Mouse (Mus musculus) neural tube, embryonic 13.5 days (tissue): ENCODE results near the gene Dock3. TPM values are rescaled to one million over a fixed set of nuclear protein-coding genes. Genes with fewer than 3 reads are reported as not detected.

Source experiments
- ATAC-seq: fragments of 200-750 bp; cut with Nextera tagmentation; 2 replicates; pipeline ENCODE4 v1.8.0; 2017; ENCODE audit warnings: low read depth, mild to moderate bottlenecking, moderate TSS enrichment, moderate library complexity
- H3K27ac ChIP-seq: fragments of 300-500 bp; sonication (generic); replicated peaks from 2 replicates; pipeline ENCODE4 v1.5.1; 2015; ENCODE audit warnings: moderate library complexity, mild to moderate bottlenecking, inconsistent platforms
- H3K27me3 ChIP-seq: fragments of 300-500 bp; sonication (generic); 2 replicates; pipeline ENCODE4 v1.6.1; 2015; ENCODE audit warnings: mild to moderate bottlenecking, inconsistent platforms
- H3K36me3 ChIP-seq: fragments of 300-500 bp; sonication (generic); 2 replicates; pipeline ENCODE4 v1.6.1; 2015; ENCODE audit warnings: mild to moderate bottlenecking, inconsistent platforms
- H3K4me1 ChIP-seq: fragments of 300-500 bp; sonication (generic); replicated peaks from 2 replicates; pipeline ENCODE4 v1.6.1; 2015; ENCODE audit warnings: inconsistent platforms
- H3K4me2 ChIP-seq: fragments of 300-500 bp; sonication (generic); 2 replicates; pipeline ENCODE4 v1.6.1; 2015; ENCODE audit warnings: inconsistent platforms, mild to moderate bottlenecking, moderate library complexity
- H3K4me3 ChIP-seq: fragments of 300-500 bp; sonication (generic); 2 replicates; pipeline ENCODE4 v1.5.1; 2015; ENCODE audit warnings: mild to moderate bottlenecking, inconsistent platforms
- H3K9ac ChIP-seq: fragments of 300-500 bp; sonication (generic); 2 replicates; pipeline ENCODE4 v1.6.1; 2015; ENCODE audit warnings: moderate library complexity, mild to moderate bottlenecking, inconsistent platforms
- H3K9me3 ChIP-seq: fragments of 300-500 bp; sonication (generic); 2 replicates; pipeline ENCODE4 v1.6.1; 2016; ENCODE audit warnings: inconsistent platforms
- WGBS: fragments of 180-500 bp; shearing (Covaris S2); methylation state at CpG from one replicate; pipeline ENCODE4 v1.1.7; 2015; 5-methylcytosine and 5-hydroxymethylcytosine counted together
- polyA plus RNA-seq: library from polyadenylated mRNA; unstranded; fragments of >200 nt; fragmentation: Nextera tagmentation; extraction: Ambion mirVana; gene quantifications from 2 replicates; pipeline ENCODE4 v1.2.1, GENCODE M21; 2015

The Dock3 gene
- polyA plus RNA-seq, 1 experiment from 2014 or later = 14.6 TPM

DNA sequence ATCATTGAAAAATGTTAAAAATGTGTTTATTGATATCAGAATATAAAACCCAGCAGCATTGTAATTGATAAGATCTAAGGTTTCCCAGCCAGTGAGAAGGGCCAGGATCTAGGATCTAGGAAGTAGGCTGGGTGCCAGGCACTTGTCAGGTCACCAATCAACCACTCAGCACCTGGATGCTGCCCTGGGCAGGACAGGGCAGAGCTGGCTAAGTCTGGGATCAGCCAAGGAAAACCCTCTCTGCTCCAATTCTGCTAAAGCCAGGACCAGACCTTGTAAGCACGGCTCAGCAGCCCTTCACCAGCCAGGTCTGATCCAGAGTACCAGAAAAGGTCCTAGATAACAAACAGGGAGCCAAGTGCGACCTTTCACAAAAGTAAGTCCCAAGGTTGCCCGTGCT lies 23.2 kb upstream of the Dock3 start:
- no peaks in the 10 kb centered on the region for H3K9me3 ChIP-seq
- no peak overlapping the region for H3K9ac ChIP-seq
- H3K36me3 ChIP-seq = no peaks in the 10 kb centered on the region
- no peak overlapping the region for H3K4me2 ChIP-seq
- H3K4me3 ChIP-seq = no peak overlapping the region
- H3K27ac ChIP-seq = no peak overlapping the region
- 0 out of 2 replicates have a peak, but pooled peaks have one; percentile 36 for ATAC-seq
- no peaks in the 10 kb centered on the region for H3K27me3 ChIP-seq
- H3K4me1 ChIP-seq = peaks cover 36% of the 10 kb centered on the region
- 91% methylated on average over 3 of the region's 3 CpGs for WGBS

DNA sequence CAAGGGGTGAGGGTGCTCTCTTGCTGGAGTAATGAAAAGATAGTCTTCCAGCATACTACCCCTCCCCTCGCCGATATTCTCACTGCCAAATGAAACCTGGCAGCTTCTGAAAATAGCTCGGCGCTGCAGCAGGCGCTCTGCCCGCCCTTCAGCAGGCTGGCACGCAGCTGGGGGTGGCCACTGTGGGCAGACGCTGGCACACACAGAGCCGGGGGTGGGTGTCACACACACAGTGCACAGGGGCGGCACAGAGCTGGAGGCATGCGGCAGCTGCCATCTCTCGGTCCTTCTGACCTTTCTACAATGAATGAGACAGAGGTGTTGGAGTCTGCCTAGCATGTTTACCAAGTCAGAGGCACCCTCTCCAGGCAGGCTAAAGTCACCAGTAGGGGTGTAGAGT lies 22.8 kb upstream of the Dock3 start:
- H3K36me3 ChIP-seq = no peaks in the 10 kb centered on the region
- H3K9ac ChIP-seq = no peak overlapping the region
- WGBS = 57% methylated on average over 12 of the region's 12 CpGs
- peaks cover 36% of the 10 kb centered on the region for H3K4me1 ChIP-seq
- H3K27ac ChIP-seq = no peak overlapping the region
- no peak overlapping the region for H3K4me2 ChIP-seq
- ATAC-seq = peak; percentile 64; the same call in 1 of the 2 replicates
- no peak overlapping the region for H3K4me3 ChIP-seq
- H3K9me3 ChIP-seq = no peaks in the 10 kb centered on the region
- no peaks in the 10 kb centered on the region for H3K27me3 ChIP-seq

DNA sequence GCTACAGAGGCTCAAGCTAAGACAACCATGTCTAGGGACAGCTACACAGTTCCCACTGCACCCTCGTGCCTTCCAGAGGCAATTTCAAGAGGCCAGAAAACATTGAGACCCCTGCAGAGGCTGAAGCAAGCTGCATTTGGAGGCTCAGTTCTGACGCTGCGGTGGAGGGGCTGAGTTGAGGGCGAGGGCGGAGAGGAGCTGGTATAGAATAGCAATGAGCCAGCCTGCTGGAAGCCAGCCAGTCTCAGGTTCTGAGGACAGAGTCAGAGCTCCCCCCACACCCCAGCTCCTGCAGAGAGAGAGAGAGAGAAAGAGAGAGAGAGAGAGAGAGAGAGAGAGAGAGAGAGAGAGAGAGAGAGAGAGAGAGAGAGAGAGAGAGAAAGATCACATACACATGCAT lies 20.5 kb upstream of the Dock3 start:
- 11% methylated on average over 5 of the region's 5 CpGs for WGBS
- H3K9ac ChIP-seq = no peak overlapping the region
- peak; percentile 82 for ATAC-seq

DNA sequence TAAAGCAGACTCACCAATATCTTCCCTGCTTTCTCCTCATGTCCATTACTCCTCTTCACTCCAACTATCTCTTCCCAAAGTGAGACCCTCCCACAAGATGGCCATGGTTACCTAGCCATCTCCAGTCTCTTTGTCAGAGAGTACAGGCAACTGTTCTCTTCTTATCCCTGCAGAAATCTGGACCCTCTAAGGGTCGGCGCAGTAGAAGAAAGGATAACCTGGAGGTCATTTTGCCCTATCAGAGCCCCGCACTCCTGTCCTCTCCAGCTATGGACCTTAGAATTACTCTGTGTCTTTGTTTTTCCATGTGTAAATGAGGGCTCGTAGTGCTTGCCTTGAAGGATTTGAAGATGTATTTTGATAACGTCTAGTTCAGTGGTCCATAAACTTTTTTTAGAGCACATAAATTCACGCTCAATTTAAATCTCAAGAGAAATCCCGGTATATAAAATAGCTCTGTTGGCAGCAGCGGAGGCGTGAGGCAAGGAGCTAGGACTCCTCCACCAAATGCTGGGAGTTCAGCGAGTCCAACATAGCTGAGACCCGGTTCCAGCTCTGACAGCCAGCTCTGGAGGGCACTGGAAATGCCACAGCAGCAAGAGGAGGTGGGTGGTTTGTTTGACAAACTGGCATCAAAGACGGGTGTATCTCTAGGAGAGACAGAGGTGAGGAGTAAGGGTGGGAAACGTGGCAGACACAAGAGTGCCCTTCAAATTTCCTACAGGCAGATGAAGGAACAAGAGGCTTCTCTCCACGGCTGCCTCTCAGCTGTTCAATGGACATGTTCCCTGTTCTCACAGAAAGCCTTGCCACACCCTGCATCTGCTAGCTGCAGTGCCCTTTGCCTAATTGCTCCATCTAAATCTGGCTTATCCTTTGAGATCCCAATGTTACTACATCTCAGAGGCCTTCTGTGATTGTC lies 19.0 kb upstream of the Dock3 start:
- no peak for ATAC-seq
- Histone ChIP-seq H3K27me3 (no peaks in the 10 kb centered on the region), H3K9me3 (no peaks in the 10 kb centered on the region), H3K27ac (no peak overlapping the region), H3K4me3 (no peak overlapping the region), H3K9ac (no peak overlapping the region), H3K4me1 (peaks cover 30% of the 10 kb centered on the region), H3K4me2 (no peak overlapping the region), H3K36me3 (no peaks in the 10 kb centered on the region)
- WGBS = 78% methylated on average over 14 of the region's 14 CpGs

More for the DNA sequence above, 20.5 kb upstream of the Dock3 start:
- Histone ChIP-seq H3K9me3 (no peaks in the 10 kb centered on the region), H3K36me3 (no peaks in the 10 kb centered on the region), H3K27me3 (no peaks in the 10 kb centered on the region), H3K4me2 (no peak overlapping the region), H3K4me3 (no peak overlapping the region), H3K27ac (peak overlapping the region; percentile 74), H3K4me1 (peaks cover 36% of the 10 kb centered on the region)

DNA sequence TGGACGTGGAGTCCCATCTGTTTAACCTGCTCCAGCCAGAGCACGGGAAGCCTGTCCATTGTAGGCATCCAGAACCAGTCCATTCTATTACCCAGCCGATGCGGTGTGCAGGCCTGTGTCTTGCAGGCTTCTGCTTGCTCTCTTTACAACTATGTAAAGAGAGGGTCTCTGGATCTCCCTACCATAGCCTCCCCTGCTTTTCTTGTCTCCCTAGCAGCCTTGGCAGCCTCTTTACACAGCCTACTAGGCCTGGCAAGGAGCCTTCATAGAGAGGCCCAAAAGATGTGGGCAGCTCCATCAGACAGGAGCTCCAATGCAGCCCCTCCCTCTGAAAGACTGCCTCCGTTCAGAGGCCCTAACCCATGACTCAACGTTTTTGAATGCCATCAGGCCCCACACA lies 17.4 kb upstream of the Dock3 start:
- no peak overlapping the region for H3K4me2 ChIP-seq
- H3K36me3 ChIP-seq = no peaks in the 10 kb centered on the region
- H3K9me3 ChIP-seq = no peaks in the 10 kb centered on the region
- H3K27ac ChIP-seq = no peak overlapping the region
- H3K27me3 ChIP-seq = no peaks in the 10 kb centered on the region
- ATAC-seq = no peak
- 74% methylated on average over 6 of the region's 6 CpGs for WGBS
- H3K4me3 ChIP-seq = no peak overlapping the region
- no peak overlapping the region for H3K9ac ChIP-seq
- peaks cover 15% of the 10 kb centered on the region for H3K4me1 ChIP-seq

DNA sequence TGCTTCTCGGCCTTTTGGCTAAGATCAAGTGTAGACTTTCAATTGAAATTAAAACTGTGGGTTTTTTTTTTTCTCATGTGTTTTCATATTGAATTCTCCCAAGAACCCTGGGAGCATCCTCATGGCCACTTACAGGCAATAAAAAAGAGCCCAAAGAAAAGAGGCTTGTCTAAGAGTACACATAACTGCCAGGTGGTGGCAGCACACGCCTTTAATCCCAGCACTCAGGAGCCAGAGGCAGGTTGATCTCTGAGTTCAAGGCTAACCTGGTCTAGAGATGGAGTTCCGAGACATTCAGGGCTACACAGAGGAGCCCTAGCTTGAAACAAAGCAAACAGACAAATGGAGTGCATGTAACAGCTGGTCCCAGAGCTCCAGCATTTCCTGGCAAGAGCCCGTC lies 14.5 kb upstream of the Dock3 start:
- Histone ChIP-seq H3K9ac (no peak overlapping the region), H3K4me2 (no peak overlapping the region), H3K4me1 (no peaks in the 10 kb centered on the region), H3K4me3 (no peak overlapping the region), H3K27ac (no peak overlapping the region), H3K9me3 (no peaks in the 10 kb centered on the region), H3K27me3 (no peaks in the 10 kb centered on the region), H3K36me3 (no peaks in the 10 kb centered on the region)
- 67% methylated on average over 4 of the region's 4 CpGs for WGBS
- no peak for ATAC-seq

DNA sequence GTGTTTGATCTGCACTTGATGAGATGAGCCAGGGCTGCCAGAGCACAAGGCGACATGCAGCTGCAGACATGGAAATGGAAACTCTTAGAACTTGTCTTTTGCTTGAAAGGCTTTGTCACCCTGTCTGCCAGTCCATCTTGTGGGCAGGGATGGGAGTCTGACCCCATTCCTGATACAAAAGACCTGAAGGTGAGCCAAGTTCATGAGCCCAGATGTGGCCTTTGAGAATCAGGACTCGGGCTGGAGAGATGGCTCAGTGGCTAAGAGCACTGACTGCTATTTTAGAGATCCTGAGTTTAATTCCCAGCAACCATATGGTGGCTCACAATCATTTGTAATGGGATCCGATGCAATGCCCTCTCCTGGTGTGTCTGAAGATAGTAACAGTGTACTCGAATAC lies 13.6 kb upstream of the Dock3 start:
- Histone ChIP-seq H3K4me2 (no peak overlapping the region), H3K27ac (no peak overlapping the region), H3K27me3 (no peaks in the 10 kb centered on the region), H3K4me1 (no peaks in the 10 kb centered on the region), H3K9me3 (no peaks in the 10 kb centered on the region), H3K9ac (no peak overlapping the region), H3K36me3 (no peaks in the 10 kb centered on the region), H3K4me3 (no peak overlapping the region)
- 90% methylated on average over 4 of the region's 4 CpGs for WGBS
- ATAC-seq = no peak

DNA sequence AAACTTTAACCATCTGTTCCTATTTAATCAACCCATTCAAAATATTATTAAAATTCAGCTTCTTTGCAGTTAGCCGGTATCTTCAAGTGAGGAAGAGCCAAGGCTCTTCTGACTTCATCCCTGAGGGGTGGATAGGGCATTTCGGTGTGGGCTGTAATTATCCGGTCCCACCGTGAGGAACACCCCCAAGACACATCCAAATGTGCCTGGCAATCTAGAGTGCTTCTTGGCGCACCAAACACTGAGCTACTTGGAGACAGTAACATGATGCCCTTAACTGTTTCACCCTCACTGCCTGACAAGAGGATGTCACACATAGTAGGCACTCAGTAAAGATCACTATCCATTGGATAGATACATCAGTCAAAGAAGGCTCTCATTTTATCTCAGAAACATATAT lies 4.4 kb upstream of the Dock3 start:
- Histone ChIP-seq H3K4me3 (no peak overlapping the region), H3K27ac (no peak overlapping the region), H3K9me3 (no peaks in the 10 kb centered on the region), H3K4me2 (no peak overlapping the region), H3K36me3 (no peaks in the 10 kb centered on the region), H3K9ac (no peak overlapping the region), H3K27me3 (peaks cover 71% of the 10 kb centered on the region), H3K4me1 (0 out of 2 replicates have a peak, but pooled peaks cover 7% of the 10 kb centered on the region)
- WGBS = 65% methylated on average over 5 of the region's 5 CpGs
- ATAC-seq = no peak

DNA sequence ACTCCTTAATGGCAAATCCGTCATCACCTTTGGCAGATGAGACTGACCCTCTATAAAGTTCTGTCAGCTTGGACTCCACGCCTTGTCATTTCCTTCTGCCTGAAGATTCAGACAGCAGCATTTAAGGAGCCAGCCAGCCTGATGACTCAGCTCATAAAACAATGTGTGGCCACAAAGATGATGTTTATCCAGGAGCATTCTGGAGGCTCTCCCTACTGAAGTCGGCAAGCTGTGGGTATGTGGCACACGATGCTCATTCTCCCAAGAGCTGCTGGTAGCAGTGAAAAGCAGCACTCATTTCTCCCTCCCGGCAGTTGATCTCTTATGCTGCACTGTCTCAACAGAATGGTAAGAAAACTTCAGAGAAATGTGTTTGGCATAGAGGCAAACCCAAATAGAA lies 3.6 kb upstream of the Dock3 start:
- H3K27ac ChIP-seq = no peak overlapping the region
- H3K4me1 ChIP-seq = 0 out of 2 replicates have a peak, but pooled peaks cover 7% of the 10 kb centered on the region
- H3K27me3 ChIP-seq = peaks cover 71% of the 10 kb centered on the region
- 56% methylated on average over 5 of the region's 5 CpGs for WGBS
- no peak overlapping the region for H3K9ac ChIP-seq
- H3K4me3 ChIP-seq = no peak overlapping the region
- no peak for ATAC-seq
- no peaks in the 10 kb centered on the region for H3K36me3 ChIP-seq
- no peaks in the 10 kb centered on the region for H3K9me3 ChIP-seq
- no peak overlapping the region for H3K4me2 ChIP-seq

DNA sequence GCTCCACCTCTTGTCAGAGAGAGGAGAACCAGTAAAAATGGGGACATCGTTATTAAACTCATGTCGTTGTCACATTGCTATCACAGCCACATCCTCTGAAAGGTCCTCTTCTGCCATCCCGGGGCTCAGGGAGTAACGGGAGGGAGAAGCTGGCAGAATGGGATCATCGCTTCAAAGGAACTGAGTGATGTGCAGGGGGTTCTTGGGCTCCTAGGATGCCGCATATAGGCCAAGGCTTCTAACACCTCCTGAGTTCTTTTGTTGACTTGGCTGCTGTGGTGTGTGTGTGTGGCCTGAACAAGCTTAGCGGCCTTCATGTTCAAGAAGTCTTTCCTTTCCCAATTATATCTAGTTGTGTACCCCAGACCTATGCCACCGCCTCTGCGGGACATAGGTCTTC lies 431 bp upstream of the Dock3 start:
- H3K4me3 ChIP-seq = peak overlapping the region; percentile 87
- ATAC-seq = peak; percentile 11; the same call in 1 of the 2 replicates
- no peaks in the 10 kb centered on the region for H3K36me3 ChIP-seq
- peak overlapping the region; percentile 73 for H3K4me2 ChIP-seq
- peak overlapping the region; percentile 93 for H3K9ac ChIP-seq
- no peaks in the 10 kb centered on the region for H3K9me3 ChIP-seq
- H3K27ac ChIP-seq = peak overlapping the region; percentile 94
- peaks cover 67% of the 10 kb centered on the region for H3K27me3 ChIP-seq
- H3K4me1 ChIP-seq = peaks cover 14% of the 10 kb centered on the region
- 19% methylated on average over 9 of the region's 9 CpGs for WGBS

DNA sequence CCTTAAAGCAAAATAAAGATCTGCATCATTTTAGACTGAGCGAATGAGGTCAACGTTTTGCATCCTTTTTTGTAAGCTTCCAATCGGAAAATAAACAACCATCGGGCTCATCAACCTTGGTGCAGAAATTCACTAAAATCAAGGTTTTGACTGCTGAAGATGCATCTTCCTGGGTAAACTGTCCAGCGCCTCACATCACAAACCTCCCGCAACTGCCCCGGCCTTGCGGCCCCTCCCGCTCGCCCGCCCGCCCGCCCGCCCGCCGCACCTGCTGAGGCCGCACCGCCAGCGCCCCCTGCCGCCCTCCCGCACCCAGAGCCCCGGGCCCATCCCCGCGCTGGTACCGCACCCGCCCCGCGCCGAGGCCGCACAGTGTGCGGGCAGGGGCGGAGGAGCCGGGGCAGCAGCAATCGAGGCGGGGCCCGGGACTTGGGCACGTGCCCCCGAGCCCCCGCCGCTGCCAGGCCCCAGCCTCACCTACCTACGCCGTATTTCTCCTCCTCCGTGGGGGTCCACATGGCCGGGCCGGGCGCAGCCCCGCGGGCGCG lies 644 bp downstream of the Dock3 start:
- Histone ChIP-seq H3K4me2 (peak overlapping the region; percentile 73), H3K27ac (peak overlapping the region; percentile 94), H3K4me1 (peaks cover 14% of the 10 kb centered on the region), H3K9ac (peak overlapping the region; percentile 93), H3K36me3 (no peaks in the 10 kb centered on the region), H3K9me3 (no peaks in the 10 kb centered on the region), H3K27me3 (peaks cover 57% of the 10 kb centered on the region), H3K4me3 (peak overlapping the region; percentile 87)
- peak; percentile 92 for ATAC-seq
- under 1% methylated on average over 37 of the region's 50 CpGs for WGBS

DNA sequence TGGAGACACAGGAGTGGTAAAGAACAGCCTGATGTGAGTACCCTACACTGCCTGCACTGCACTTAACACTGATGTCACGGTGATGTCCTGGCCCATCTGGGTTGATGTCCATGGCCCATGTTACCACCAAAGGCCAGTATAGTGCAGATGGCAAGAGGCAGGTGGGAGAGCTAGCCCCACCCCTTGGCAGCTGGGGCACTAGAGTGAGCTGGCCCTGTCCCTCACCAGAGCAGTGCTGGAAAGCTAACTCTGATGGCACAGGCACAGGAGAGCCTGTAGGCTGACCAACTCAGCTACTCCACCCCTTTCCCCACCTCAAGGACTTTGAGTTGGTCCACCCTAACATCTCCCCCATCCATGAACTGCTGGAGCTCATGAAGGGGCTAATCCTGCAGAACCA lies 7.1 kb downstream of the Dock3 start:
- no peak overlapping the region for H3K4me3 ChIP-seq
- H3K9me3 ChIP-seq = no peaks in the 10 kb centered on the region
- H3K27ac ChIP-seq = no peak overlapping the region
- ATAC-seq = no peak
- H3K4me1 ChIP-seq = no peaks in the 10 kb centered on the region
- H3K9ac ChIP-seq = no peak overlapping the region
- H3K4me2 ChIP-seq = no peak overlapping the region
- no peaks in the 10 kb centered on the region for H3K36me3 ChIP-seq
- H3K27me3 ChIP-seq = peaks cover 7% of the 10 kb centered on the region; the same call in 1 of the 2 replicates
- WGBS = 90% methylated on average over 1 of the region's 1 CpGs
